Mouse (Mus musculus) embryo, embryonic 10.5 days (tissue): ENCODE data around the gene Abl1.

ENCODE experiments used
- DNase-seq: peaks from one replicate; pipeline ENCODE4 v3.0.0-alpha.2; 2015; ENCODE audit warnings: low spot score

Gene Abl1

DNA sequence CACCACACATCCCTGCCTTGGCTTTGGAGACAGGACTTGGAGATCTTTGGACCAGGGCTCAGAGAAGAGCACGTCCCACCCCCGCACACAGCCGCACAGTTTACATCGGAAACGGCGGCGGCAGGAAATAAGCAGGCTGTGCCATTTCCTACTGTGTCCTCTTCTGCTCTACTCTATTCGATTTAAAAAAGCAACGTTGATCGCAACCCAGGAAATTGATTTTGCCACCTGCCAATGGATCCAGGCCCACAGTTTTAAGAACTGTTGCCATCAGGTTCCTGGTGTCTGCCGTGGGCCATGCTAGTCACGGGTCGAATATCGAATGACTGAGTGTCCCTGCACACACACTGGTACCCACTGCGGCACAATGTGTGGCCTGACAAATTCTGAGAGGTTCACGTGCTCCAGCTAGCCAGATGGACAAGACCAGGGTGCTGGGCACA, 137.3 kb downstream of the Abl1 start:
- DNase-seq: no peak

- no peak for DNase-seq
These were observed 138.2 kb downstream of the Abl1 start for GRCm38 (mm10) chr2:31826094-31827085.

GRCm38 (mm10) chr2:31827877-31828276, 139.7 kb downstream of the Abl1 start:
- no peak for DNase-seq

DNA sequence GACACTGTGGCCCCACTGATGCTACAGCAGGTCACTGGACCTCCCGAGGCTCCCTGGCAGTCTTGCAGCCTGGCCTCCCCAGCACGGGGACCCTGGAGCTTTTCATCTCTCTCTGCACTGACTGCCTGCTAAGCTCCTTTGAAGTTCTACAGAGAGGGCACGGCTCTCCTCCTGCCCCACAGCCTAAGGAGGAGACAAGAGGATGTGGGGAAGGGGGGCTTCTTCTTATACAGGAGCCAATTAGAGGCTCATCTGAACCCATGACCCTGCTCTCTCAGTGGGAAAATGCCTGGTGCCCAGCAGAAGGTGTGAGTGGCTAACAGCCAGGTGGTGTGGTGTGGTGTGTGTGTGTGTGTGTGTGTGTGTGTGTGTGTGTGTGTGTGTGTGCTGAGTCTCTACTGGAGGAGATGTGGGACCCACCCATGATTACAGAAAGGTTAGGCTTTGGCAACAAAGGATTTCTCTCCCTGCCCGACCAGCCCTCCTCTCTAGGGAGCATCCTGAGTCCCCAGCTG, 140.2 kb downstream of the Abl1 start:
- no peak for DNase-seq

GRCm38 (mm10) chr2:31836091-31836490, 147.9 kb downstream of the Abl1 start:
- DNase-seq: no peak

DNA sequence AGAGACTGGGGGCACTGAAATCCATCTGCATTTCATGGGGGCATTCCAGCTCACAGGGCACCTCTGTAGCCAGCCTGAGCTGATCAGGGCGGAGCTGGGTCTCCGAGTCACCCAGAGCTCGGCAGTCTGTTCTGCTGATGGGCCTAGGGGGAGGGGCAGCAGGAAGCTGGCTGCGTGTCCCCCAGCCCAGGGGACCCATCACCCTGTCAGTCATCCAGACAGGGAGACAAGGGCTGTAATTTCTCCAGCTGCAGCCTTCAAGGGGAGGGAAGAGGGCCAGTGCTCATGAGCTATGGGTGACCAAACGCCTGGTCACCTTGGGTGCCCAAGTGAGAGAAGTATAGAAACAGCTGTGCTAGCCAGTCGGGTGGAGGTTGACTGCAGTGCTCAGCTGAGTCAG, 148.8 kb downstream of the Abl1 start:
- DNase-seq: no peak

GRCm38 (mm10) chr2:31838868-31839267, 150.7 kb downstream of the Abl1 start:
- DNase-seq: no peak

DNA sequence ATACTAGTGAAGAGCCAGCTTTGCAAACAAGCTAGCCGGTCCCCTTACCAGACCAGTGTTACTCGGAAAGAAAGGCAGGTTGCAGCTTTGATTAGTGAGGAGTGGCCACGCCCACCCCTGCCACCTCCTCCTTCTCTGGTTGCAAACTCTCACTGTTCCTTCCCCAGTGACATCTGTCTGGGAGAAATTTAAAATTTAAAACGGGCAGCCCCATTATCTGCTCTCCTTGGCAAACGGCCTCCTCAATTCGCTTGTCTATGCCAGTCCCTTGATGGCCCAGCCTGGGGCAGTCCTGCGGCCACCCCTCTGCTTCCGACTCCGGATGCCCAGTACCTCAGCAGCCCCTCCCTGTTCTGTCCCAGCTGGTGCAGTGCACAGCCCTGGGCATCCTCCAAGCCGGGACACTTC, 156.6 kb downstream of the Abl1 start:
- peak; percentile 37 for DNase-seq

DNA sequence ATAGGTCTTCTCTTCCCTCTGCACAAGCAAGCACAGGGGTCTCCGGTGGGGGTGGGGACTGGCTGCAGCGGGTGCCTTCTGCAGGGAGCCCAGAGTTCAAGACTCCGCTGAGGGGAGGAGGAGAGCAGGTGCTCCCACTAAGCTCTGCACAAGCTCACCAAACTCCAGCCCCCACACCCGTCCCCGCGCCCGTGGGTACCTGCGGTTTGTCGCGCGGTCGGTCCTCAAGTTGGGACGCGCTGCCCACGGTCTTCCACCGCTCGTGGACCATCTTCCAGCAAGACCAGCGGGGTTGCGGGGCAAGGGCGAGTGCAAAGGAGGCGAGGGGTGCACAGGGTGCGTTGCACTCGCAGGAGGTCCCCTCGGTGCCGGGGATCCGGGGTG, 157.3 kb downstream of the Abl1 start:
- DNase-seq: no peak

DNA sequence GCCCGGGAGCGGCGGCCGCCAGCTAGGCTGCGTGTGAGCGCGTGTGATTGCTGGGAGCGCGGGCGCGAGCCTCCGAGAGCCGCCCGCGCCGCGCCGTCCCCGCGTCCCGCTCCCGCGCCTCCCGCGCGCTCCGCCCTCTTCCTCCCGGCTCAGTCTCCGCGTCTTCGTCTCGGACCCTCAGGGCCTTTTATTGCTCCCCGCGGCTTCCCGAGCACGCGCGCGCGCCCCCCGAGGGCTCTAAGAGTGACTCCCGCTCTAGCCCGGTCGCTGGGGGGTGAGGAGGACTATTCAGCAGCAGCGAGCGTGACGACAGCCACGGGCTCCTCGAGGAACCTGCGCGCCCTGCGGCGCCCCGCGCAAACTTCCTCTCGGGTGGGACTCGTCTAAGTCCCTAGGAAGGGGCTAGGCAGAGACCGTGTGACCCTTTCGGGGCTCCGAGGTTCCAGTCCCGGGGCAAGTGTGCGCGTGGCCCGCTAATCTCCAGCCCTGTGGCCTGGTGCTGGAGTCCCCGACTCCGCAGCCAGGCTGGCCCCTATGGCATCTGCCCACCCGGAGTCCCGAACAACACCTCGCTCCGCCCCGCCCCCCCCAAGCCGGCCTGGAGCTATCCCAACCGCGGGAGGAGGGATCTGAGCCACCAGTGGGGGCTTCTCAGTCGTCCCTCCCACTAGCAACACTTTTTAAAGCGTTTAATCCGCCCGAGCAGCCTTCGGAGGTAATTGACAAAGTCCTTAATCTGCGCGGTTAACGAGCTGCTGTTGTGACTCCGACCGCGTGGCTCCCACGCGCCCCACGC, 157.9 kb downstream of the Abl1 start, which contains the start of gene Fibcd1:
Gene Fibcd1, minus strand, starts transcription at position 110 of the 796 bp plus-strand sequence.
- DNase-seq: peak; percentile 42

- peak; percentile 41 for DNase-seq
These were observed 158.8 kb downstream of the Abl1 start for GRCm38 (mm10) chr2:31846692-31847660.

GRCm38 (mm10) chr2:31847908-31848307, 159.7 kb downstream of the Abl1 start:
- DNase-seq: no peak

DNA sequence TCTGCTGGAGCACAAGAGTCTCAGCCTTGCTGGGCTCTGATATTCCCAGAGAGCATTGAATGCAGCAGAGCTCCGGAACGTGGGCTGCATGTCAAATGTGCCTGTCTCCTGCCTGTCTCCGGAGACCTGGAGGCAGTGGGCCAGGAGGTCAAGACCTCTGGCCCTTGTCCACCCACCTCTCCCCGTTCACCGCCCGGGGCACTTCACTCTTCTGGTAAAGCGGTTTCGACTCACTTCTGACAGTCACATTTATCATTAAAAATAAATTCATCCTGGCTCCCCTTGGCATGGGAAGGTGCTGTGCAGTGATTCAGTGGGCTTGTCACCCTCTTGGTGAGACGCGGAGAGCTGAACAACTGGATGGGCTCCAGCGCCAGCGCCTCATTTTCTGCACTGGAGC, 162.0 kb downstream of the Abl1 start:
- DNase-seq: peak; percentile 52
